Mouse (Mus musculus) thymus, adult 2 months (tissue): Measurements from ENCODE around the gene Lyst.

Experiments used
- CTCF ChIP-seq: fragments of 200-500 bp; IDR thresholded peaks from 2 replicates; pipeline ENCODE4 v1.5.1; 2012; ENCODE audit warnings: mild to moderate bottlenecking, control low read depth, low read length, moderate library complexity, borderline replicate concordance; ENCODE audit not compliant: control insufficient read depth, poor library complexity, insufficient read depth; ENCODE audit errors: extremely low read depth
- POLR2A ChIP-seq: fragments of 200-500 bp; IDR thresholded peaks from 2 replicates; pipeline ENCODE4 v1.6.1; 2012; ENCODE audit warnings: mild to moderate bottlenecking, low read length, control low read depth, moderate library complexity; ENCODE audit not compliant: control insufficient read depth, poor library complexity, insufficient read depth; ENCODE audit errors: extremely low read depth

DNA sequence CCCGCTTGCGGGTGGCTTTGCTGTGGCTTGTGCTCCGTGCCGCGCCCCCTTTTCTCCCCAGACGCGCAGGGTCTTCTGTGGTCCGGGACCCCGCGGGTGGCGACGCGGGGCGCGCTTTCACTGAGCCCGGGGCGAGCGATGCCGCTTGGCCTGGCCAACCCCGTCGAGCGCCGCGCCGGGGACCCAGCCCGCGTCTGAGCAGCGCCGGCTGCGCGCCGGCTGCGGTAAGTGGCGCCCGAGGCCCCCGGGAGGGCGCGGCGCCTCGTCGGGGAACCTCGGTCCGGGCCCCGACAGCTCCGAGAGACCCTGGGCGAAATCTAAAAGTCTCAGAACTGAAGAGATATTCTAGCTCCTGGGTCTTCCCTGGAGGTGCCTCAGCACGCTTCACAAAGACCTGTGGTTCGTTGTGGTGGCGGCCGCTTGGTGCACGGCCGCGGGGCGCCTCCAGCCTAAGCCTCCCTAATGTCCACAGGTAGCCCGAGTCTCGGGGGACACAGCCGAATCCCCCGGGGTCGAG lies 194.3 kb downstream of the Lyst start:
- TF ChIP-seq POLR2A (no peak), CTCF (no peak)
